Mouse (Mus musculus) activated CD4-positive, CD25-positive, alpha-beta regulatory T cell (primary cell): ENCODE results near the gene Serinc1. TPM values are rescaled to one million over a fixed set of nuclear protein-coding genes. Genes with fewer than 3 reads are reported as not detected.

Experiments
- polyA plus RNA-seq, 2 experiments: library from polyadenylated mRNA; unstranded; fragments of 100-300 nt; shearing (Covaris generic); gene quantifications; one replicate each; pipeline ENCODE4 v1.2.1; 2017

The Serinc1 gene
- polyA plus RNA-seq = 100 to 1,000 TPM in 1 of 2 experiments, 10 to 100 TPM in 1; 90.3 to 135 TPM

GRCm38 (mm10) chr10:57532218-57533101, at the start of gene Serinc1:
TSS of gene Serinc1 (minus strand) at chr10:57532530.

GRCm38 (mm10) chr10:57485908-57486541, 46.3 kb downstream of the Serinc1 start, which contains the start of gene Hsf2:
TSS of gene Hsf2 (plus strand) at chr10:57486385.

Other genes with a start within 250 kb of the Serinc1 start
- gene Hsf2, start 46.1 kb downstream of the Serinc1 start, polyA plus RNA-seq = 1 to 10 TPM; 2.5 to 6.9 TPM
- 1 to 10 TPM in 1 of 2 experiments, under 1 TPM in 1; 0.81 to 1.2 TPM for gene Pkib, start 99.5 kb upstream of the Serinc1 start, polyA plus RNA-seq